Mouse (Mus musculus) stomach, embryonic 15.5 days (tissue): ENCODE results near the gene Extl2. TPM values are rescaled to one million over a fixed set of nuclear protein-coding genes. Genes with fewer than 3 reads are reported as not detected.

Experiments used
- ATAC-seq: fragments of 200-750 bp; cut with Nextera tagmentation; 2 replicates; pipeline ENCODE4 v1.8.0; 2017; ENCODE audit warnings: low read depth, moderate number of reproducible peaks, moderate TSS enrichment; ENCODE audit not compliant: insufficient read depth, low FRiP score
- H3K27ac ChIP-seq: fragments of 300-500 bp; sonication (generic); 2 replicates; pipeline ENCODE4 v1.5.1; 2015; ENCODE audit warnings: mild to moderate bottlenecking, inconsistent platforms
- H3K27me3 ChIP-seq: fragments of 300-500 bp; sonication (generic); replicated peaks from 2 replicates; pipeline ENCODE4 v1.6.1; 2015; ENCODE audit warnings: inconsistent platforms
- H3K36me3 ChIP-seq: fragments of 300-500 bp; sonication (generic); 2 replicates; pipeline ENCODE4 v1.6.1; 2015; ENCODE audit warnings: inconsistent platforms
- H3K4me1 ChIP-seq: fragments of 300-500 bp; sonication (generic); 2 replicates; pipeline ENCODE4 v1.6.1; 2015; ENCODE audit warnings: inconsistent platforms
- H3K4me2 ChIP-seq: fragments of 300-500 bp; sonication (generic); 2 replicates; pipeline ENCODE4 v1.6.1; 2015; ENCODE audit warnings: mild to moderate bottlenecking, inconsistent platforms
- H3K4me3 ChIP-seq: fragments of 300-500 bp; sonication (generic); replicated peaks from 2 replicates; pipeline ENCODE4 v1.5.1; 2015; ENCODE audit warnings: inconsistent platforms
- H3K9ac ChIP-seq: fragments of 300-500 bp; sonication (generic); 2 replicates; pipeline ENCODE4 v1.6.1; 2015; ENCODE audit warnings: inconsistent platforms
- H3K9me3 ChIP-seq: fragments of 300-500 bp; sonication (generic); 2 replicates; pipeline ENCODE4 v1.6.1; 2016; ENCODE audit warnings: inconsistent platforms
- WGBS: fragments of 180-500 bp; shearing (Covaris S2); methylation state at CpG from one replicate; pipeline ENCODE4 v1.1.7; 2015; 5-methylcytosine and 5-hydroxymethylcytosine counted together
- microRNA-seq: library from miRNA; unstranded; fragments of <30 nt; microRNA quantifications from one replicate; pipeline ENCODE4, GENCODE M21; 2016
- polyA plus RNA-seq: library from polyadenylated mRNA; unstranded; fragments of >200 nt; fragmentation: Nextera tagmentation; extraction: Ambion mirVana; gene quantifications from 2 replicates; pipeline ENCODE4 v1.2.1, GENCODE M21; 2015

The Extl2 gene
- polyA plus RNA-seq, 1 experiment from 2014 or later = 20.1 TPM

DNA sequence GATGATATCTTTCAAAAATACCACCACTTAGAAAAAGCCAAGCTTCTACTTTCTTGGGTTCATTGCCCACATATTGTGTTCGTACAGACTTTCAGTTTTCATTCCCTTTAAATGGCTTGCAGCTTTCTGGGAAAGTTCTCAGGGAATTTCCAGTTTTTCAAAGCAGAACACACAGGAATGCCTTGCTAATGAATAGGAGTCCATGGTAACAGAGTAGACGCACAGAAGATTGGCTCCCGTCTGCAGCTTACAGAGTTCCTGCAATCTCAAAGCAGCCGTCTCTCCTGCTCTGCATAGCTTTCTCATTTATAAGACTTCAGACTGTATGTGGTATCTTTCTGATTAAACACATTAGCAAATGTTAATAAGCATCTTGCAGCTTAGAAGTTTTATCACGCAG lies 39.8 kb downstream of the Extl2 start:
- Histone ChIP-seq H3K4me3 (no peak overlapping the region), H3K9me3 (no peaks in the 10 kb centered on the region), H3K4me2 (no peak overlapping the region), H3K36me3 (no peaks in the 10 kb centered on the region), H3K4me1 (no peaks in the 10 kb centered on the region), H3K9ac (no peak overlapping the region), H3K27me3 (no peaks in the 10 kb centered on the region), H3K27ac (no peak overlapping the region)
- ATAC-seq = no peak
- 52% methylated on average over 5 of the region's 5 CpGs for WGBS

DNA sequence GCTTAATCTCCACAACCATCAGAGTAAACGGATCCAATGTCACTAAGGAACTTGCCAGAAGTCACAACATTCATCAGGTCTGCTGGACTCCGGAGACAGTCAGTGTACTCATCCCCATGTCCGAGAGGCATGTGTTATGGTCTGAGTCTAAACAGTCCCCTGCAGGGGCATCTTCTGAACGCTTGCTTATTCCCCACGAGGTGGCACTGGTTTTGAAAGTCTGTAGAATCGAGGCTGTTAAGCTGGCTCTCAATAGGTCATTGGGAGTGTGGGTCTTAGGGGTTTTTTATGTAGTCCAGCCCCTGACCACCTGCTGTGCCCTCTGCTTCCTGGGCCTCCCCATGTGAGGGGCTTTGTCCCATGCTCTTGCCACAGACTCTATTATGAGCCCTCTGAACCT lies 49.8 kb downstream of the Extl2 start:
- WGBS = 66% methylated on average over 6 of the region's 6 CpGs
- no peak overlapping the region for H3K27ac ChIP-seq
- no peaks in the 10 kb centered on the region for H3K27me3 ChIP-seq
- H3K4me2 ChIP-seq = no peak overlapping the region
- H3K9me3 ChIP-seq = no peaks in the 10 kb centered on the region
- no peak overlapping the region for H3K9ac ChIP-seq
- no peaks in the 10 kb centered on the region for H3K36me3 ChIP-seq
- no peak overlapping the region for H3K4me3 ChIP-seq
- ATAC-seq = no peak
- no peaks in the 10 kb centered on the region for H3K4me1 ChIP-seq

DNA sequence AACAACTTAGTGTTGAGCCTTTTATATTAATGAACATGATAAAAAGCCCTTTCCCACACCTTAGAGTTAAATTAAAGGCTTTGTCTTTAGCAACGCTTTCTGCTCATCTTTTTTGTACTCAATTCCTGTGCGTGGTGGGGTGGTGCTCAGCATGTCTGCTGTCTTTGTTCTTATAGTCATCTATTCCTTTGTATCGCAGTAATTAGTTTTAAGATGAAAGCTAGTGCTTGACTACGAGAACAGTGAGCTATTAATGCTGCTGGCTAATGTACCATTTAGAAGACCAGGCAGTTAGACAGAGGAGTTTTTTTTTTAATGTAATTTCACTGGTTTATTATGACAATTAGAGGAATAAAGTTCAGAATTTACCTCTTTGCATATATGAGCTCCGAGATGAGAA lies 53.1 kb downstream of the Extl2 start:
- H3K4me3 ChIP-seq = no peak overlapping the region
- H3K9ac ChIP-seq = no peak overlapping the region
- no peak for ATAC-seq
- H3K9me3 ChIP-seq = no peaks in the 10 kb centered on the region
- 79% methylated on average over 5 of the region's 5 CpGs for WGBS
- H3K36me3 ChIP-seq = no peaks in the 10 kb centered on the region
- no peak overlapping the region for H3K27ac ChIP-seq
- H3K27me3 ChIP-seq = no peaks in the 10 kb centered on the region
- no peaks in the 10 kb centered on the region for H3K4me1 ChIP-seq
- H3K4me2 ChIP-seq = no peak overlapping the region

- Histone ChIP-seq H3K4me3 (no peak overlapping the region), H3K36me3 (no peaks in the 10 kb centered on the region), H3K4me2 (no peak overlapping the region), H3K4me1 (no peaks in the 10 kb centered on the region), H3K27ac (no peak overlapping the region), H3K9me3 (no peaks in the 10 kb centered on the region), H3K27me3 (no peaks in the 10 kb centered on the region), H3K9ac (no peak overlapping the region)
- no peak for ATAC-seq
- 80% methylated on average over 2 of the region's 2 CpGs for WGBS
Observed at GRCm38 (mm10) chr3:116062141-116062540, 54.9 kb downstream of the Extl2 start.

DNA sequence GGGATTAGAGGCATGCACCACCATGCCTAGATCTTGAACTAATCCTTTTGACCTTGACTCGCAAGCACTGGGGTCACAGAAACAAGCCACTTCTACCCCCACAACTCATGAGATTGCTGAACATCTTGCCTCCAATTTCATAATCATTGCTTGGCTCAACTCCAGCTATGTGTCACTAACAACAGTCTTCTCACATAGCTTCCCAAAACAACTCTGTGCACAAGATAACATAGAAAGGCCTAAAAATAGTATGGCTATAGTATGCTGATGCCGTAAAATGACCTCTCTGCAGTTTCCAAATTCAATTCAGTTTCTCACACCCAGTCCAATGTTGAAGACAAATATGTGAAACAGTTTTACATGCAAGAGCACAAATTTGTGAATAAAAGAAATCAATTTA lies 65.3 kb downstream of the Extl2 start:
- no peak overlapping the region for H3K4me3 ChIP-seq
- no peaks in the 10 kb centered on the region for H3K27me3 ChIP-seq
- H3K27ac ChIP-seq = no peak overlapping the region
- no peak for ATAC-seq
- H3K36me3 ChIP-seq = no peaks in the 10 kb centered on the region
- H3K9me3 ChIP-seq = no peaks in the 10 kb centered on the region
- H3K4me2 ChIP-seq = no peak overlapping the region
- H3K4me1 ChIP-seq = no peaks in the 10 kb centered on the region
- WGBS = 65% methylated on average over 2 of the region's 2 CpGs
- no peak overlapping the region for H3K9ac ChIP-seq

DNA sequence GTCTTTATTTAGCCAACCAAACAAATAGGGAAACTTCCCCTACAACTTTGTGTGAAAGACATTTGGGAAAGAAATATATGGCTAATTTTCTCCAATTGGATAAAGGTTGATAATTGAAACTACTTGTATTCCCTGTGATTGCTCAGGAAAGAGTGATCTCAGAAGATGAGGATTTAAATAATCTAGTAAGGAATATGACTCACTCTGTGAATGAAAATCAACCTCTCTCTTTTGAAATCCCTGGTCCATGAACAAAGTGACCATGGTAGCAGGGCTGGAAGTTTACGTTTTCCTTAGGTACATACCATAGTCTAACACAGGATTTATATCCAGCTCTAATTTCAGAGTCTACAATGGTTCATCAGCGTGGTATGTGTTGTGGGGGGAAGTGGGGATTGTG lies 69.5 kb downstream of the Extl2 start:
- Histone ChIP-seq H3K4me2 (no peak overlapping the region), H3K27me3 (no peaks in the 10 kb centered on the region), H3K9me3 (no peaks in the 10 kb centered on the region), H3K4me1 (no peaks in the 10 kb centered on the region), H3K36me3 (no peaks in the 10 kb centered on the region), H3K9ac (no peak overlapping the region), H3K4me3 (no peak overlapping the region), H3K27ac (no peak overlapping the region)
- no peak for ATAC-seq
- WGBS = 75% methylated on average over 2 of the region's 2 CpGs

- Histone ChIP-seq H3K36me3 (no peaks in the 10 kb centered on the region), H3K27me3 (no peaks in the 10 kb centered on the region), H3K4me1 (no peaks in the 10 kb centered on the region), H3K27ac (no peak overlapping the region), H3K9ac (no peak overlapping the region), H3K4me3 (no peak overlapping the region), H3K9me3 (no peaks in the 10 kb centered on the region), H3K4me2 (no peak overlapping the region)
- no peak for ATAC-seq
- WGBS = 47% methylated on average over 4 of the region's 4 CpGs
Observed at GRCm38 (mm10) chr3:116078490-116078889, 71.2 kb downstream of the Extl2 start.

Small RNA genes within 50 kb of the gene (microRNA-seq; reads per million reads assigned to microRNA genes)
- not detected for gene Mir669n

Other genes with a start within 250 kb of the Extl2 start
- 30.4 and 30.7 TPM in 2 replicates for gene Dph5, start 119.6 kb upstream of the Extl2 start, polyA plus RNA-seq
- 38.1 and 42.5 TPM in 2 replicates for gene Slc30a7, start 56 bp upstream of the Extl2 start, polyA plus RNA-seq
- 52.1 and 53.7 TPM in 2 replicates for gene Vcam1, start 122.2 kb downstream of the Extl2 start, polyA plus RNA-seq
- 2.0 and 2.1 TPM in 2 replicates for gene Gpr88, start 246.0 kb downstream of the Extl2 start, polyA plus RNA-seq